Mouse (Mus musculus) cerebellum, adult 8-10 months (tissue): ENCODE results near the gene Slc35d1.

Experiments used
- DNase-seq: peaks from one replicate; pipeline ENCODE4 v3.0.0; 2022

The Slc35d1 gene

GRCm38 (mm10) chr4:103214925-103215820 is at the start of gene Slc35d1:
TSS of gene Slc35d1 (minus strand) at chr4:103215164.
- peak; percentile 77 for DNase-seq

- no peak for DNase-seq
Observed at GRCm38 (mm10) chr4:103263812-103264396, 48.9 kb upstream of the Slc35d1 start.

DNA sequence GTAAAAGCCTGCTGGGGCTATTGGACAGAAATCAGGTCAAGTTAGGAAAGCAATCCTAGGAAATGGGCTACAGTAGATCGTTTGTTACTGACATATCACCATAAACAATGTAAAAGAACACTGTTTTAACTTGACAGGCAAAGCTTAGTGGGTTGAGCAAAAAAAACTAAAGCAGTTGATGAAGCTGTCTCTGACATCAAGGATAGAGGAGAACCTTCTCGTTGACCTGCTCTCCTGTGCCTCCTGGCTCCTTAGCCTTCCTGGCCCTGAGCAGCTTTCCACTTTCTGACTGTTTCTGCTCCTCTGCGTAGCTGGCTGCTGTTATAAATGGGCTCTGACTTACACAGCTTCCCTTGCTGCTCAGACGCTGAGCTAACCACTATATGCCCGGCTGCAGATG is 48.4 kb upstream of the Slc35d1 start:
- DNase-seq, result no peak

DNA sequence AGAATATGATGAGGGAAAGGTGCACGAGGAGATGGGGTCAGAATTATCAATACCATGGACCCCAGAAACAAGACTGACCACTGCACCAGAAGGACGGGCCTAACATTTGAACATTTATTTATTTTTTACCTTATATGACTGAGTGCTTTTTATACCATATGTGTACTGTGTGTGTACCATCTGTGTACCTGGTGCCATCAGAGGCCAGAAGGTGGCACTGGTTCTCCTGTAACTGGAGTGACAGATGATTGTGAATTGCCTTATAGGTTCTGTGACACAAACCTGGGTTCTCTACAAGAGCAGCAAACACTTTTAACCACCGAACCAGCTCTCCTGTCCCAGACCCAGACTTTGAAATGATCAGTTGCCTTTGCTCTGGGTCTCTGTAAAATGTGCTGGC is 43.9 kb upstream of the Slc35d1 start:
- DNase-seq, result no peak

DNA sequence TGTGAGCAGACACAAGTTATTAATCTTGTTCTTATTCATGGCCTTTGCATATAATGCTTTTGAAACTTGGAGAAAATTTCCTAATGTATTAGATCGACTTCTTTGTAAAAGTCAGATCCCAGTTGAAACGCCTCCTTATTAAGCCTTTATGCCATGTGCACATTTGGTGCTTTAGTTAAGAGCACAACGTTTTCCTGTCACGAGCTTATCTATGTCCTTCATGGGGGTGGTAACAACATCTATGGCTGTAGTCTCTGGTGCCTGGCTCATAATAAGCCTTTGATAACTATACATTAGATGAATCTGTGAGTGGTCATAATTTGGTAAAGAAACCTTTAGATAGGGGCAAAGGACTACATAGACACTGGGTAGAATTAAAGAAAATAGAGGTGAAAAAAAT is 38.9 kb upstream of the Slc35d1 start:
- DNase-seq, result no peak

DNA sequence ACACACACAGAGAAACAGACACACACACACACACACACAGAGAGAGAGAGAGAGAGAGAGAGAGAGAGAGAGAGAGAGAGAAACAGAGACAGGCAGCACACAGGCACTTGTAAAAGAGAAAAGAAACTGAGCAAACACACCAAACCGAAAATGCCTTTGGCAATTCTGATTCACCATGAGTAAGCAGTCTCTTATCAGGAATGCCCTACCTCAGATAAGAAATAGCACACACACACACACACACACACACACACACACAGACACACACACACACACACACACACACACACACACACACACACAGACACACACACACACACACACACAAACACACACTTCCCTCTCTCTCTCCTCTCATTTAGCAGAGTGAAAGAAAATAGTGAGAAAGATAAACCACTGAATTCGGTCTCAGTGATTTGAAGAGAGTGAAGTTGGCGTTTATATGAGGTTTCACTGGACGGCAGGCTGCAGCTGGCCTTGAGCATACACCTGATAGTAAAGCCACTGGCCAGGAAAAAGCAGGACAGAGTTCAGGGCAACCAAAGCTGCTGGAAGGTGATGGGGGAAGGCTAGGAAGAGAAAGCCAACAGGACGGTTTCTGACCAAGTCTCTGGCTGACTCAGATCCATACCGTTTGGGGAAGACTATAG is 34.6 kb upstream of the Slc35d1 start:
- DNase-seq, result no peak

- no peak for DNase-seq
Observed at GRCm38 (mm10) chr4:103247813-103248212, 32.8 kb upstream of the Slc35d1 start.

GRCm38 (mm10) chr4:103247249-103247648 is 32.3 kb upstream of the Slc35d1 start:
- DNase-seq, result no peak

GRCm38 (mm10) chr4:103232156-103232555 is 17.2 kb upstream of the Slc35d1 start:
- DNase-seq, result no peak

- DNase-seq, result no peak
Observed at GRCm38 (mm10) chr4:103222854-103223253, 7.9 kb upstream of the Slc35d1 start.

GRCm38 (mm10) chr4:103221789-103222188 is 6.8 kb upstream of the Slc35d1 start:
- no peak for DNase-seq

DNA sequence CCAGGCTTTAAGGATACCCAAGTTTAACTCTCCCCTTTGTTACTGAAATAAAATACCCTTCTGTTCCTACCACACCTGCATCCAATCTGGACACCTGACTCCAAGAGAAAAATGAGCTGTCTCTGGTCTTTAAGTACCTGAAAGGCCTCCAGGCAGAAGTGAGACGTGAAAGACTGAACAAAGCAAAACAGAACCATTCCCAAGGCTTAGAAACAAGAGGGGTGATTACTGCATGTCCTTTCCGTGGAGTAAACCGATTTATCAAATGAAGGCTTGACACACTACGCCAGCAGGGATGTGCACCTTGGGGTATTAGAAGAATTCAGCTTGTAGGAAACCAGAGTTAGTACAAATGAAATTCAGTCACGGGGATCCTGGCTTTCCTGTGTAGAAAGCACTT is 4.0 kb upstream of the Slc35d1 start:
- DNase-seq, result no peak

DNA sequence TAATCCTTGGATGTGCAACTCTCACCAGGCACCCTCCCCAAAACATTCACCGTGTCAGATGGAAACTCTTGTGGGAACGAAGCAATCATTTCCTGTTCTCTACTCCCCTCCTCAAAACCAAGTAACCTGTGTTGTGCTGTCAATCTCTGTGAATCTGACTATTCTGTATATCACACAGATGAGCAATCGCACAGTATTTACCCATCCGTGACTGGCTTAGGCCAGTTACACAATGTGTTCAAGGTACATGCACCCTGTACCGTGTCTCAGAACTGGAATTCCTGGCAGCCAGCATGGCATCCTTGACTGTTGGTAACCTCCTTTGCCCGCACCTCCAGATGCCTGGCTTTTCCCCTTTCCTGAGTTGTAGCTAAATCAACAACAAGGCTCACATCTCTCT is 1.1 kb upstream of the Slc35d1 start:
- DNase-seq, result no peak

DNA sequence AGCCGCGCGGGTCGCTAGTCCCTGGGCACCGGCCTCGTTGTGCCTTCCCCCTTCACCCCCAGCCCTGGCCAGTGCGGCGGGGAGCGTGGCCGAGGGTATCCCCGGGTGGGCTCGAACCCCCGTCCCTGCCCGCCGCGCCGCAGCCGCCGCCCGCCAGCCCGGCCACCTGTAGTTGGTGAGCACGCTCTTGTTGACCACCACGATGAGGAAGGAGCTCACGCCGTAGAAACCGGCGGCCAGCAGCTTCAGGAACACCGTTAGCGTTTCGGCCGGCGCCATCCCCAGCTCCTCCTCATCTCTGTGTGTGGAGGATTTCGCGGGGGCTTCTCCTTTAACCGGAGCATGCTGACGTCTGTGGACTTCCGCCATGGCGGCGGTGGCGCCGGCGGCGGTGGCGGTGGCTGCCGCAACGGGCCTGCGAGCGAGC is 453 bp downstream of the Slc35d1 start:
- no peak for DNase-seq

GRCm38 (mm10) chr4:103213859-103214497 is 986 bp downstream of the Slc35d1 start:
- DNase-seq, result peak; percentile 16

DNA sequence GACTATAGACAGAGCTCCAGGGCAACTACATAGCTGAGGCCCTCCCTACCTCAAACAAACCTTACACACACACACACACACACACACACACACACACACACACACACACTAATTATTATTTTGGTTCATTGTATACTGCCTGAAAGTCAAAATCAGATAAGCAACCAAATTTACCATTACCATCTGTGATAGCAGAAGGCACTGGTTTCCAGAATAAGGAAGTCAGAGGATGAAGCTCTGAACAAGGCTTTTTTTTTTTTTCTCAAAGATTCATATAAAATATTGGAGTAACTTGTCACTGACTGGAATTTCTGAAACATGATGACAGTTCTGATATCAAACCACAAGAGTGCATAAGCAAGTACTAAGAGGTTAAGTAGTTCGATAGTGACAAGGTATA is 6.4 kb downstream of the Slc35d1 start:
- no peak for DNase-seq

- DNase-seq, result no peak
Observed at GRCm38 (mm10) chr4:103203646-103204045, 11.3 kb downstream of the Slc35d1 start.

GRCm38 (mm10) chr4:103200046-103200445 is 14.9 kb downstream of the Slc35d1 start:
- DNase-seq, result no peak

DNA sequence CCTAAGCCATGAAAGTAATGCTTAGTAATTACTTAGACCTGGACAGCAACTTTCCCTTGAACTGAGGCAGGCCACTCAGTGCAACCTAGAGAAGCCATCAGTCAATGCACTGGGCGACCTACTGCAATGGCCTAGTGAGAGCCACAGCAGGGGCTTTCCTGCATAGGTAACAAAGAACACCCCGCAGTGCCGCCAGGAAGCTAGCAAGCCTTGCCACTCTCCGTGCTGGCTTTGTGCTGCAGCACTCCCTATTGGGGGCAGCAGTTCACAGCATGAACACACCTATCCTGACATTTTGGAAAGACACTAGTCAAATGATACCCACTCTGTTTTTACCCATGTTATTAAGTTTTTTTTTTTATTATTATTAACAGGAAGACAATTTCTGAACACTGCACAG is 15.9 kb downstream of the Slc35d1 start:
- no peak for DNase-seq

DNA sequence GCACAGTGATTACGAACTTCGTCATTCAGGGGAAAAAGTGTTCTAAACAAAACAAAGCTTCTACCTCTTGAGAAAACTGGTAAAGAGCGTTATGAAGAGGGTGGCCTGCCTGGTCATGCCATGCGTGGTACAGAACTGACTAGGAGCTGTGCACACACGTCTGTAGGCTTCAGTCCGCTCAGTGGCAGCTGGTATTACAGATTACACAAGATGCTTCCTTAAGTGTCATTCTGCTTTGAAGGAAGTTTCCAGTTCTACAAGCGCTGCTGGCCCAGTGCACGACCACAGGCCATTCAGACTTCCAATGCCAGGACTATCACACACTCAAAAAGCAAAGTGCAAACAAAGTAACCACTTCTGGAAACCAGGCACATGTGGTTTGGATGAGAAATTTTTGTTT is 17.6 kb downstream of the Slc35d1 start:
- no peak for DNase-seq

- DNase-seq, result no peak
Observed at GRCm38 (mm10) chr4:103192421-103192820, 22.5 kb downstream of the Slc35d1 start.

DNA sequence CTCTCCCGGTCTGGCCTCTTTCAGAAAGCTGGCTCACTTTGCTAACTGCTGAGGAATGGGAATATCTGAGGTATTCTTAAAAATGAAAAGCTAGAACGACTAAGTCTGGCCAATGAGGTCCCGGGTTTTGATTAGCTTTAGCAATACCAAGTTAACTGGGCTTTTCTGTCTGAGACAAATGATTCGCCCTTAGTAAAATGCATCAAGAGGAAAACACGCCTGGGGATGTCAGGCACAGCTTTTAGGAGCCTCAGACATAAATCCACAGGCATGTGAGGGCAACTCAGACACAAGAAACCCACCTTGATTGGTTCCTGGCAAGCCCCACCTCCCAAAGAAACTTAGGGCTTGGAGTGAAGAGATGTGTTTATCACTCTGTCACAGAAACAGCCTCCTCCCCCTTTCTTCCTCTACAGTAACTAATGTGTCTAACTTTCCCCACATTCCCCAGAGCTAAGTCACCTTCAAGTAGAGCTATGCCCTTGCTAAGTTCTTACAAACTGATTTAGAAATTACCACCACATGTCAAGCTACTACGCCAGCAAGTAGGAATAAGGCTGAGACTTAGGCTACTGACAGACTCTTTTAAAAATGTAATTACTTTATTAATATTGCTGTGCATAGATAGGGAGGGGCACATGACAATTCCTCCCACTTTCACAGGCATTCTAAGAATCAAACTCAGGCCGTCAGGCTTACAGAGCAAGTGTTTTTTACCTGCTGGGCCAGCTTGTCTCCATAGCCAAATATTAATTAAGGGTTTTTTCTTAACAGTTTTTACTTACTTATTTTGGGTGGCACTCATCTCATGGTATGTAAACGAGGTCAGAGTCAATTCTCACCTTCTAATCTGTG is 26.0 kb downstream of the Slc35d1 start:
- DNase-seq, result no peak
